Mouse (Mus musculus): Measurements from ENCODE around the gene Dnajc7.

GRCm38 (mm10) chr11:100576256-100576655 is 43.7 kb downstream of the Dnajc7 start:
- TF ChIP-seq CTCF (IDR thresholded peaks at IDR 0.05; ENCODE audit: low read depth): no peak
- TF ChIP-seq EP300 (IDR thresholded peaks at IDR 0.05; ENCODE audit: low read depth): no peak
